Mouse (Mus musculus): ENCODE data around the gene Pglyrp4.
A peak's percentile ranks its signal among the peaks of the same experiment; 100 is the strongest.
"Not testable (repeated sequence)": the region's sequence is repeated elsewhere in the genome, so short reads cannot be mapped to it uniquely, and the experiment has no call there.

Gene Pglyrp4

DNA sequence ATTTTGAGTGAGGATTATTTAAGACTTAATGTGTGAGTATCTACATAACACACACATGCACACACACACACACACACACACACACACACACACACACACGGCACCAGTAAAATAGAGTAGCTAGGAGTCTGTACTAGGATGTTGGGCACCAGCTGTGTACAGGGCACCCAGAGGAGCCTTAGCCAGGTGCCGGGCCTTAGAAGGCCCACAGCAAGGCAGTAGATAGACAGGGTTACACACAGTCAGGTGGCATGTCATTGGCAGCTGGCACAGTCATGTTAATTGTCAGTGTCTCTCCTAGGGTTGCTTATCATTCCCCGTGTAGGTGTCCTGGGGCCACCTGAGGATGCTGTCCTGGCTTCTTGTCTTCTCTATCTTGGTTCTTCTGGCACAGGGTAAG, at the start of gene Pglyrp4:
TSS of gene Pglyrp4 (plus strand) at position 301 of the 400 bp plus-strand sequence.
- no peak for DNase-seq (ENCODE audit: extremely low read depth, low read depth)

DNA sequence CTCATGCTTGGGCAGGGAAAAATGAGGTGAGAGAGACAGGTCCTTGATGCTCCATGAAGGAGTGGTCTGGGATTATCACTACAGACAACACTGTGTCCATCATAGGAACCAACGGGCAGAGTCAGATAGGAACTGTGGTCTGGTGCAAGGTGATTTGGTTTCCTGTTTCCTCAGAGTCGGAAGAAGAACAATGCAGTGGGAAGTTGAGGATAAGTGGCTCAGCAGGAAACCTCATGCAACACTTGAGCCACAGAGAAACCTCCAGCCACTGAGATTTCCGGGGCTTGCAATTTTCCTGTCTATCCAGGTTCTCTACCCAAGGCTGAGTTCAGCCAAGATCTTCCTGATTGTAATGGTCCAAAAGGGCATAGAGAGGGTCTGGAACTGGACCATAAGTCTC, 48.0 kb upstream of the Pglyrp4 start:
- no peak for DNase-seq (ENCODE audit: extremely low read depth, low read depth)

DNA sequence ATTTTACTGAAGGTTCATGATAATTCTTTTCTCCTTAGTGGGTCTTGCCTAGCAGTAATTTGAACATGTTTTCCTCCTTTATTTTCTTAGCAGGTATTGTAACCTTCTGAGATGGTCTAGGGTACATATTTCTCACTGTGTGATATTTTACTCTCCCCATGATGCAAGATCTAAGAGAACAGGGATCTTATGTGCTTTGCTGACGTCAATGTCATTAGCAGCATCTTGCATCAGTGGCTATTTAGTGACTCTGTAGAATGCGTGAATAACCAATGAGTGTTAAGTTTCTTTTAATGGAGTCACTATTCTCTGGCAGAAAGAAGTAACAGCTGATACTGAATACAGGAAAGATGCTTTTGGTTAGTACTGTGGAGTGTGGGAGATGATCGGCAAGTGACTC, 42.8 kb upstream of the Pglyrp4 start:
- DNase-seq (ENCODE audit: extremely low read depth, low read depth): no peak

DNA sequence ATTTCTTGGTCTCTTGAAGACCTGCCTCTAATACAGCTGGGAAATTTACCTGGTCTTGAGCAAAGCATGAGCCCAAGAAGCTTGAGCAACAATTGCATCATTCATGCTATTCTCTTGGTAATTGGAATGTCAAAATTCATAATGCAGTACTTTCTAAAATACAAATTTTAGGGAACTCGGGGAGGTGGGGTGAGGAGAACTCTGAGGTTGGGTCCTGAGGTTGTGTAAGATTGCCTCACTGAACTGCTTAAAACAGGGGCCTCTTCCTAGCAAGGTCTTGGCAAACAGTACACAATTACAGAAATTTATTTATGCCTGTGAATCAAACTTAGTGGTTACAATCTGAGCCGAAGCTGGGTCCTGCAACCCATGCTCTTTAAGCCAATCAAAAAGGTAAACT, 39.9 kb upstream of the Pglyrp4 start:
- no peak for DNase-seq (ENCODE audit: extremely low read depth, low read depth)

DNA sequence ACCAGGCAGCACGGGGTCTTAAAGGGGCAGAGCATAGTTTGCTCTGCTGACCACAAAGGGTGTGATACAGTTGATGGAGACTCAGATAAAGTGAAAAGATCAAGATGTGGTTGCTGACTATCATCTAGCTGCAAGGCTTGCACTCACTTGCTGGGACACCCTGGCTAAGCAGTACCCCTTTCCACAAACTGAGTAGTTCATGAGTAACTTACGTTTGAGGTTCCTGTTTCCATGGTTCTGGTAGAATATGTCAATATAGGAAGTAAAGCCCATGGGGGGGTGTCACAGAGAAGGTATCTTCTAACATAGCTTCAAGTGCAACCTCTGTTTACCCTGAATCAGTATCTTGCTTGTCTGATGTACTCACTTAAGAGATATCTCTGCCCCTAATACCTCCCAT, 33.2 kb upstream of the Pglyrp4 start:
- no peak for DNase-seq (ENCODE audit: extremely low read depth, low read depth)

- no peak for DNase-seq (ENCODE audit: extremely low read depth, low read depth)
Measured at GRCm38 (mm10) chr3:90695613-90696012, 31.1 kb upstream of the Pglyrp4 start, which contains the start of gene S100a9. Gene S100a9, minus strand, starts transcription at chr3:90695721.

DNA sequence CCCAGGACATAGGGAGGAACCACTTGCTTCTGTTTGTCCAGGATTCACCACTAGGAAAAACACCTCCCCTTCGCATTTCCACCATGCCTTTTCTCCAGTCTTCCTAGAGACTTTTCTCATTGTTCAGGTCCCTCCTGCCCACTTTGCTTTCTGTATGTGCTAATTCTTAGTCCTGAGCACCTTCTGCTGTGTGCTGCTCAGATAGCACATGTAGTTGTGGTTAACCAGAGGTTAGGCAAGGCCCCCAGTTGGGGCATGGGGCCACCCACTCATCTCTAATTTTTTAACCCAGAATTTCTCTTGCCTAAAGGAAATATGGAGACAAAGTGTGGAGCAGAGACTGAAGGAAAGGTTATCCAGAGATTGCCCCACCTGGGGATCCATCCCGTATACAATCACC, 24.5 kb upstream of the Pglyrp4 start:
- DNase-seq (ENCODE audit: extremely low read depth, low read depth): no peak

- DNase-seq (ENCODE audit: extremely low read depth, low read depth): peak; percentile 37
Measured at GRCm38 (mm10) chr3:90708523-90709202, 18.0 kb upstream of the Pglyrp4 start.

GRCm38 (mm10) chr3:90709591-90710460, 16.9 kb upstream of the Pglyrp4 start:
- peak; percentile 80 for DNase-seq (ENCODE audit: extremely low read depth, low read depth)

DNA sequence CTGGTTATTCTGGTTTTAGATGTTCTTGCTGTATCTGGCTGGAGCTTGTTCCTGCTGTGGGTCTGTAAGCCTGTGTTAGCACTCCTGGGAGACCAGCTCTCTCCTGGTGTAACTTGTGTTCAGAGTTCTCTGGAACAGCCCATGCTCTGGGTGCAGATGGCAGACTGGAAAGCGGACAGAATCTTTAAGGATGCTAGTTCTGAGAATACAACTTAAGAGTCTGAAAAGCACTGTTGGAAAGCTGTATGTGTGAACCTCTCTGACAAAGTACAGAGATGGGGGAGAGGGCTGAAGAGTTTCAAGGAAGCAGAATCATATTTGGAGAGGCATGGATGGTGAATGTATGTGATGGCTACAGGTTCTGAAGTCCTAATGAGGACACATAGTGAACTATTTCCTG, 23.0 kb downstream of the Pglyrp4 start:
- no peak for DNase-seq (ENCODE audit: extremely low read depth, low read depth)

DNA sequence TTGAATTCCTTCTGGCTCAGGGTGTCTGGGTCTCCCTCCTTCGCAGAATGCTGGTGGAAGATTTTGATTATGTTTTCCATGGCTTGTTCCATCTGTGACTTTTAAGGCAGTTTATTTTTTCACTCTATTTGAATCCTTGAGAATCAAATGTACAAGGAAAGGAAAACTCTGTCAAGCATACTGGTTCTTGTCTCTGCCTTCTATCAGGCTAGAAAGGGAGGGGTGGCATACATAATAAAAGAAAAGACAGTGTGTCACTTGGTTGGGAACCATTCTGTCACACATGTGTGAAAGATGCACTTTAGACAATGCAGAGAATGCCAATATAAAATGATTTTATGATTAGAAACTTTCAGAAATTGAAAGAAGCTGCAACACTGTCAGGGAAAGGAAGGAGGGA, 51.1 kb downstream of the Pglyrp4 start, which contains the start of gene Gm5849:
TSS of gene Gm5849 (minus strand) at position 101 of the 400 bp plus-strand sequence.
- not testable (repeated sequence) for DNase-seq (ENCODE audit: extremely low read depth, low read depth)

Data from MEL-GATA-1-ER (cell line).